Comparison of ENCODE assay signal across 8 mouse cellular contexts in the genomic region with DNA sequence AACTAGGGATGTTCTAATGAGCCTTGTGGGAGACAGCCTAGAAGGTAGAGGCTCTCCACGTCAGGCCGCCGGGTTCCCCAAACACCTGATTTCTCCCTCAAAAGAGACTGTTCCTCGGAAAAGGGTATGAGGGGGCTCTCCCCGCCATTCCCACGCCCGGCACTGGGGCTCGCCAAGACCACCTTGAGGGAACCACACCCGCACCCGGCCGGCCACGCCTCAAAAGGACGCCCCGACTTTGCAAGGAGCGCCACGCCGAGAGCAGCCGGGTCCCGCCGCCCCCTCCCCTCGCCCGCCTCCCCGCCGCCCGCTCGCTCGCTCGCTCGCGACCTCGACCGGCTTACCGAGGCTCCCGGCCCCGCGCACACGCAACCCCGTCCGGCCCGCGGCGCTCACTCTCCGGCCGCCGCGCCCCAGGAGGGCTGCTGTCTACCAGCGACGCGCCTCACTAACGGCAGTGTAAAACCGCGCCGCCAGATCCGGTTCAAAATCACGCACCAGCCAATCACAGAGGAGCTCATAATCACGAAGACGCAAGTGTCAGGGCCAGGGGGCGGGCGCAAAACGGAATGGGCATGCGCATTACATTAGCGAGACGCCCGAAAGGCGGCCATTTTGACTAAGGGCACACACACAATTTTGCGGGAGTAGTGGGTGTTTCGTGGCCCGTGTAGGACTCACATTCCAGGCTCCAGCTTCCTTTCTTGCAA. TPM values are rescaled to one million over a fixed set of nuclear protein-coding genes. Genes with fewer than 3 reads are reported as not detected.
A peak's percentile ranks its signal among the peaks of the same experiment; 100 is the strongest.
DNase-seq lines count a peak whose midpoint lies in the region; ATAC-seq and TF ChIP-seq lines count a peak whose summit lies in the region.

A gene (minus strand): TSS at position 494 of the 710 bp plus-strand sequence.

- H3K9me3 ChIP-seq in embryonic facial prominence, embryonic 14.5 days (ENCODE audit: control insufficient read depth, low read length) = no peaks in the 10 kb centered on the region
- no peaks in the 10 kb centered on the region for H3K9me3 ChIP-seq in limb, embryonic 13.5 days
- H3K9me3 ChIP-seq in midbrain, embryonic 16.5 days (replicated peaks; ENCODE audit: control insufficient read depth, low read length, poor library complexity, severe bottlenecking) = no peaks in the 10 kb centered on the region

- H3K27me3 ChIP-seq in embryonic facial prominence, embryonic 14.5 days (replicated peaks; ENCODE audit: control insufficient read depth, insufficient read depth, low read length) = peaks cover 37% of the 10 kb centered on the region
- no peaks in the 10 kb centered on the region; the same call in 1 of the 2 replicates for H3K27me3 ChIP-seq in heart, adult 2 months (ENCODE audit: control insufficient read depth, insufficient read depth, low read length)
- H3K27me3 ChIP-seq in limb, embryonic 13.5 days = peaks cover 41% of the 10 kb centered on the region
- H3K27me3 ChIP-seq in midbrain, embryonic 16.5 days (ENCODE audit: control insufficient read depth, insufficient read depth, low read depth, low read length) = peaks cover 12% of the 10 kb centered on the region; the same call in 1 of the 2 replicates

- intact Hi-C loops in heart, adult 2 months (cut with DNase I) = no loop called here

- peak within 1 kb of the TSS; percentile 69 for H3K4me2 ChIP-seq in embryonic facial prominence, embryonic 14.5 days (ENCODE audit: low read depth, low read length)
- H3K4me2 ChIP-seq in limb, embryonic 13.5 days (replicated peaks) = peak within 1 kb of the TSS; percentile 79
- H3K4me2 ChIP-seq in midbrain, embryonic 16.5 days (ENCODE audit: low read length) = peak within 1 kb of the TSS; percentile 88

- no peak for TF ChIP-seq POLR2A in heart, adult 2 months (IDR thresholded peaks at IDR 0.05; ENCODE audit: insufficient read depth, low read depth, low read length)

- no peak for TF ChIP-seq CTCF in heart, adult 2 months (IDR thresholded peaks at IDR 0.05)

- H3K27ac ChIP-seq in embryonic facial prominence, embryonic 14.5 days (replicated peaks; ENCODE audit: low read depth, low read length) = peak within 1 kb of the TSS; percentile 39
- no peak within 1 kb of the TSS for H3K27ac ChIP-seq in heart, adult 2 months
- H3K27ac ChIP-seq in limb, embryonic 13.5 days = no peak within 1 kb of the TSS
- no peak within 1 kb of the TSS for H3K27ac ChIP-seq in midbrain, embryonic 16.5 days (ENCODE audit: low read length)

- peaks cover 26% of the 10 kb centered on the region for H3K4me1 ChIP-seq in embryonic facial prominence, embryonic 14.5 days (ENCODE audit: control insufficient read depth, insufficient read depth, low read length)
- no peaks in the 10 kb centered on the region; the same call in 1 of the 2 replicates for H3K4me1 ChIP-seq in heart, adult 2 months (ENCODE audit: control insufficient read depth, insufficient read depth, low read length)
- H3K4me1 ChIP-seq in limb, embryonic 13.5 days = peaks cover 50% of the 10 kb centered on the region
- H3K4me1 ChIP-seq in midbrain, embryonic 16.5 days (ENCODE audit: control insufficient read depth, insufficient read depth, low read length) = peaks cover 36% of the 10 kb centered on the region

- DNase-seq in 3T3-L1 (ENCODE audit: low read depth, low spot score) = peak; percentile 99
- peak; percentile 90 to 92 for DNase-seq in adrenal gland, postnatal 4 days (ENCODE audit: low spot score in 2 of 2)
- peak; percentile 98 for DNase-seq in embryonic facial prominence, embryonic 14.5 days (ENCODE audit: low spot score)
- peak; percentile 95 to 96 for DNase-seq in heart, adult 2 months
- DNase-seq in kidney, adult 8-10 months = peak; percentile 96 to 99
- DNase-seq in spleen, postnatal 10 days (ENCODE audit: low spot score in 2 of 2) = peak; percentile 94 to 97

- TF ChIP-seq EP300 in heart, adult 2 months (IDR thresholded peaks at IDR 0.05; ENCODE audit: insufficient read depth, low read depth, low read length) = no peak

- no peaks in the 10 kb centered on the region for H3K36me3 ChIP-seq in embryonic facial prominence, embryonic 14.5 days (ENCODE audit: control insufficient read depth, insufficient read depth, low read length)
- H3K36me3 ChIP-seq in heart, adult 2 months (ENCODE audit: control insufficient read depth, insufficient read depth, low read length) = no peaks in the 10 kb centered on the region
- no peaks in the 10 kb centered on the region for H3K36me3 ChIP-seq in limb, embryonic 13.5 days
- H3K36me3 ChIP-seq in midbrain, embryonic 16.5 days (ENCODE audit: control insufficient read depth, insufficient read depth, low read length) = no peaks in the 10 kb centered on the region

- peaks cover 3% of the 10 kb centered on the region; the same call in 1 of the 2 replicates for H3K79me2 ChIP-seq in heart, adult 2 months (replicated peaks; ENCODE audit: control insufficient read depth, insufficient read depth, low read length)

- peak within 1 kb of the TSS; percentile 89 for H3K9ac ChIP-seq in embryonic facial prominence, embryonic 14.5 days (ENCODE audit: low read depth, low read length)
- H3K9ac ChIP-seq in heart, adult 2 months (ENCODE audit: low read depth, low read length) = peak within 1 kb of the TSS; percentile 74
- H3K9ac ChIP-seq in limb, embryonic 13.5 days = peak within 1 kb of the TSS; percentile 83
- peak within 1 kb of the TSS; percentile 74 for H3K9ac ChIP-seq in midbrain, embryonic 16.5 days (ENCODE audit: low read depth, low read length)

- under 1% methylated on average over 41 of the region's 68 CpGs for WGBS in embryonic facial prominence, embryonic 14.5 days
- WGBS in heart, adult 2 months = under 1% methylated on average over 63 of the region's 68 CpGs
- WGBS in limb, embryonic 13.5 days = under 1% methylated on average over 62 of the region's 68 CpGs
- WGBS in midbrain, embryonic 16.5 days = under 1% methylated on average over 60 of the region's 68 CpGs

- H3K4me3 ChIP-seq in embryonic facial prominence, embryonic 14.5 days (ENCODE audit: low read depth, low read length) = peak within 1 kb of the TSS; percentile 90
- H3K4me3 ChIP-seq in heart, adult 2 months = peak within 1 kb of the TSS; percentile 55
- peak within 1 kb of the TSS; percentile 87 for H3K4me3 ChIP-seq in limb, embryonic 13.5 days
- peak within 1 kb of the TSS; percentile 74 for H3K4me3 ChIP-seq in midbrain, embryonic 16.5 days (ENCODE audit: low read depth, low read length)

- peak; percentile 94 for ATAC-seq in embryonic facial prominence, embryonic 14.5 days (ENCODE audit: low read depth)
- ATAC-seq in limb, embryonic 13.5 days (ENCODE audit: low FRiP score, low read depth) = peak; percentile 95
- peak; percentile 94 for ATAC-seq in midbrain, embryonic 16.5 days

RNA-seq across cellular contexts. Expression of the gene that starts here (rescaled TPM):
- 10 to 100 TPM; 49.9 to 55.4 TPM for total RNA-seq in adrenal gland, postnatal 4 days (2021)
- polyA plus RNA-seq in embryonic facial prominence, embryonic 14.5 days (2014; fragmentation: Nextera tagmentation; extraction: Ambion mirVana) = 75.7 and 89.8 TPM in 2 replicates
- 1 to 10 TPM; 1.5 to 1.9 TPM for total RNA-seq in heart, adult 2 months (2021)
- polyA plus RNA-seq in heart, adult 2 months (2012; rRNA removed) = 1.6 and 2.0 TPM in 2 replicates
- 114 and 121 TPM in 2 replicates for polyA plus RNA-seq in limb, embryonic 13.5 days (2015; fragmentation: Nextera tagmentation; extraction: Ambion mirVana)
- 39.0 and 48.9 TPM in 2 replicates for polyA plus RNA-seq in midbrain, embryonic 16.5 days (2015; fragmentation: Nextera tagmentation; extraction: Ambion mirVana)

Comparison
In these comparisons a context has a peak if more than half of its experiments do, and no peak if none do; other contexts are left out.
1. RNA of the gene that starts here (total RNA-seq): 49.9 to 55.4 TPM in adrenal gland, postnatal 4 days; 1.5 to 1.9 TPM in heart, adult 2 months; every median in the first group is over 10 times any median in the second.
2. RNA of the gene that starts here (polyA plus RNA-seq): 114 to 121 TPM in limb, embryonic 13.5 days, 75.7 to 89.8 TPM in embryonic facial prominence, embryonic 14.5 days and 39.0 to 48.9 TPM in midbrain, embryonic 16.5 days; 1.6 to 2.0 TPM in heart, adult 2 months; every median in the first group is over 10 times any median in the second.
3. Peak in every context shown above with its lines, with median percentiles within 50 percentile points of each other: DNase-seq, ATAC-seq, H3K4me2 ChIP-seq, H3K4me3 ChIP-seq and H3K9ac ChIP-seq.